Mouse (Mus musculus): ENCODE data around the gene Gpr132. TPM values are rescaled to one million over a fixed set of nuclear protein-coding genes. Genes with fewer than 3 reads are reported as not detected.

The Gpr132 gene
- polyA plus RNA-seq, 1 experiment from 2014 or later, result 0.11 TPM

GRCm38 (mm10) chr12:112874199-112874598, 6.2 kb upstream of the Gpr132 start:
- no peak for DNase-seq (ENCODE audit: low spot score)
- Histone ChIP-seq H3K9me3 (no peaks in the 10 kb centered on the region), H3K27me3 (ENCODE audit: insufficient read depth, poor library complexity, severe bottlenecking) (peaks cover 93% of the 10 kb centered on the region), H3K4me3 (peak overlapping the region; percentile 49), H3K36me3 (no peaks in the 10 kb centered on the region), H3K27ac (peak overlapping the region; percentile 48; the same call in 1 of the 2 replicates), H3K4me1 (peaks cover 49% of the 10 kb centered on the region)
- WGBS, result 15% methylated on average over 22 of the region's 22 CpGs

GRCm38 (mm10) chr12:112873452-112874190, 5.6 kb upstream of the Gpr132 start:
- 20% methylated on average over 18 of the region's 18 CpGs for WGBS
- H3K4me3 ChIP-seq, result peak overlapping the region; percentile 49
- DNase-seq (ENCODE audit: low spot score), result no peak
- H3K36me3 ChIP-seq, result no peaks in the 10 kb centered on the region
- H3K27me3 ChIP-seq (ENCODE audit: insufficient read depth, poor library complexity, severe bottlenecking), result peaks cover 93% of the 10 kb centered on the region
- H3K27ac ChIP-seq, result peak overlapping the region; percentile 48; the same call in 1 of the 2 replicates
- H3K9me3 ChIP-seq, result no peaks in the 10 kb centered on the region
- H3K4me1 ChIP-seq, result peaks cover 51% of the 10 kb centered on the region

DNA sequence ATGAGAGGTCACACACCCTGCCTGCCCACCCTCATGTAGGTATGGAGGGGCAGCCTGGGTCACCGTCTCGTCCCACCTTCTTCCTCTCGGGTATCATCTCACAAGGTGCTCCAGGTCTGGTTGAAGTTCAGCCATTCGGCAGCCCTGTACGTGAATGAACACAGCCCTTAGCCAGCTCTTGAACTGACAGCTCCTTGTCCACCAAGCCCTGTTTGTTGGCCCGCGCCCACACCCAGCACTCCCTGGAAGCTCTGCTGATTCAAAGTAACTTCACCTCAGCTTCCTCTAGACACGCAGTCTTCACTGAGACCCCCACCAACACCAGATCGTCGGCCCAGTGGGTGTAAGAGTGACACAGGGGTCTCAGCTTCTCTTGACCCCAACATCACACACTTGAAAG, 5.0 kb upstream of the Gpr132 start:
- Histone ChIP-seq H3K27me3 (ENCODE audit: insufficient read depth, poor library complexity, severe bottlenecking) (peaks cover 93% of the 10 kb centered on the region), H3K4me3 (no peak overlapping the region), H3K27ac (no peak overlapping the region), H3K4me1 (peaks cover 51% of the 10 kb centered on the region), H3K9me3 (no peaks in the 10 kb centered on the region), H3K36me3 (no peaks in the 10 kb centered on the region)
- DNase-seq (ENCODE audit: low spot score), result no peak
- WGBS, result 80% methylated on average over 10 of the region's 10 CpGs

GRCm38 (mm10) chr12:112871272-112871671, 3.2 kb upstream of the Gpr132 start:
- WGBS, result 79% methylated on average over 2 of the region's 2 CpGs
- Histone ChIP-seq H3K36me3 (no peaks in the 10 kb centered on the region), H3K9me3 (no peaks in the 10 kb centered on the region), H3K27ac (no peak overlapping the region), H3K4me3 (no peak overlapping the region), H3K4me1 (peaks cover 34% of the 10 kb centered on the region), H3K27me3 (ENCODE audit: insufficient read depth, poor library complexity, severe bottlenecking) (peaks cover 81% of the 10 kb centered on the region)
- DNase-seq (ENCODE audit: low spot score), result no peak

DNA sequence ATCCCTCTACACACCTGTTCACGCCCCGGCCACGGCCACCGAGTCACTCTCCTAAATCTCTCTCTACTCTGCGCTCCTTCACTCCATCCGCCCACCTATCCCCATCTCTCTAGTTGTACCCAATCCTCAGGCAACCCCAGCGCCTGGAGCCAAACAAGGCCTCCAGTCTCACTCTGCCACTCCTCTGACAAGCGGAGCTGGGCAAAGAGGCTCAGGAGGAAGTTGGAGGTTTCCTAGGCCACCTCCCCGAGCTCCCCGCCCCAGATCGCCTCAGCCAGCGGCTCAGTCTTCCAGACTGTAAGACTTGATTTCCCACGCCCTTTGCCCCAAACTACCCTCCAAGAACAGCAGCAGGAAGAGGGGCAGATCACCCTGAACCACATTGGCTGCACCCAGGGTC, 2.7 kb upstream of the Gpr132 start:
- peaks cover 29% of the 10 kb centered on the region for H3K4me1 ChIP-seq
- no peak for DNase-seq (ENCODE audit: low spot score)
- peaks cover 76% of the 10 kb centered on the region for H3K27me3 ChIP-seq (ENCODE audit: insufficient read depth, poor library complexity, severe bottlenecking)
- H3K4me3 ChIP-seq, result no peak overlapping the region
- 0 out of 2 replicates have a peak overlapping the region, but pooled peaks have one; percentile 44 for H3K27ac ChIP-seq
- no peaks in the 10 kb centered on the region for H3K9me3 ChIP-seq
- WGBS, result 41% methylated on average over 13 of the region's 13 CpGs
- no peaks in the 10 kb centered on the region for H3K36me3 ChIP-seq

DNA sequence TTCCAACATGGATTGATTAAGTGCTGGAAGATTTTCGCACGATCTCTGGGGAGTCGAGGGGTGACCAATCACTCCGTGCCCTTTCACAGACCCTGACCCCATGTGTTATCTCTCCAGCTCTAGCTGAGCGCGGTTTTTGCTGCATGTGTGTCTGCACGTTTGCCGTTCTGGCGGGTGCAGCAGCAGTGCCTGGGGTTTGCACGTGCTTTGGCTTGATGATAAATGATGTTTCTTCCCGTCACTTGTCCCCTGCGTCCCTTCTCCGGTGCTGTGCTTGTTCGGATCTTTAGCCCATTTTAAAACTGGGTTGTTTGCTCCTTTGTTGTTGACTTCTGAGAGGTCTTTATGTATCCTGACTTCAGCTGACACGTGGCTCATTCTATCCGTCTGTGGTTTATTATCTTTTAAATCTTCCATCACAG, 1.8 kb upstream of the Gpr132 start:
- Histone ChIP-seq H3K4me3 (0 out of 2 replicates have a peak overlapping the region, but pooled peaks have one; percentile 23), H3K4me1 (peaks cover 27% of the 10 kb centered on the region), H3K36me3 (no peaks in the 10 kb centered on the region), H3K27me3 (ENCODE audit: insufficient read depth, poor library complexity, severe bottlenecking) (peaks cover 66% of the 10 kb centered on the region), H3K27ac (peak overlapping the region; percentile 25; the same call in 1 of the 2 replicates), H3K9me3 (no peaks in the 10 kb centered on the region)
- WGBS, result 6% methylated on average over 16 of the region's 16 CpGs
- DNase-seq (ENCODE audit: low spot score), result no peak

DNA sequence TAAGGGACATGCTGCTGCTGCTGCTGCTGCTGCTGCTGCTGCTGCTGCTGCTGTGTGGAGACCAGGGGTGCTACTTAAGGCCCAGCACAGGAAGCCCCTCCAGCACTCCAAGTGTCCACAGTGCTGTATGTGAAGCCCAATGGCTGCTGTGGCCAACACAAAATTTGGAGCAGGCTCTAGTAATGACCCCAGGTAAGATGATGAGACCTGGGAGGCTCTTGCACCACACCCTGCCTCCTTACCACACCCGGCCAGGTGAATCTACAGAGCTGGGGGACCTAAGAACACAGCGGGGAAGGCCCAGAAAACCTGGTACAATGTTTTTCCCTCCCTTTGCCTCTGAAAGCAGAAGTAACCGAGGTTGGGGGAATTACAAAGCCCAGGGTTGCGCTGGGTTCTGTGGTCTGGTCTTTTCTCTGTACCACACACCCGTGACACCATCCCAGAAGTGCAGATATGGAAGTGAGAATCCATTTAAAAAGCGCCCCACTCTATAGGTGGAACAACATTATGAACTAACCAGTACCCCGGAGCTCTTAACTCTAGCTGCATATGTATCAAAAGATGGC, 838 bp downstream of the Gpr132 start:
- 0 out of 2 replicates have a peak overlapping the region, but pooled peaks have one; percentile 3 for H3K27ac ChIP-seq
- H3K27me3 ChIP-seq (ENCODE audit: insufficient read depth, poor library complexity, severe bottlenecking), result peaks cover 40% of the 10 kb centered on the region
- H3K4me1 ChIP-seq, result peaks cover 22% of the 10 kb centered on the region
- no peak for DNase-seq (ENCODE audit: low spot score)
- no peaks in the 10 kb centered on the region for H3K9me3 ChIP-seq
- no peak overlapping the region for H3K4me3 ChIP-seq
- no peaks in the 10 kb centered on the region for H3K36me3 ChIP-seq
- WGBS, result 81% methylated on average over 7 of the region's 7 CpGs

DNA sequence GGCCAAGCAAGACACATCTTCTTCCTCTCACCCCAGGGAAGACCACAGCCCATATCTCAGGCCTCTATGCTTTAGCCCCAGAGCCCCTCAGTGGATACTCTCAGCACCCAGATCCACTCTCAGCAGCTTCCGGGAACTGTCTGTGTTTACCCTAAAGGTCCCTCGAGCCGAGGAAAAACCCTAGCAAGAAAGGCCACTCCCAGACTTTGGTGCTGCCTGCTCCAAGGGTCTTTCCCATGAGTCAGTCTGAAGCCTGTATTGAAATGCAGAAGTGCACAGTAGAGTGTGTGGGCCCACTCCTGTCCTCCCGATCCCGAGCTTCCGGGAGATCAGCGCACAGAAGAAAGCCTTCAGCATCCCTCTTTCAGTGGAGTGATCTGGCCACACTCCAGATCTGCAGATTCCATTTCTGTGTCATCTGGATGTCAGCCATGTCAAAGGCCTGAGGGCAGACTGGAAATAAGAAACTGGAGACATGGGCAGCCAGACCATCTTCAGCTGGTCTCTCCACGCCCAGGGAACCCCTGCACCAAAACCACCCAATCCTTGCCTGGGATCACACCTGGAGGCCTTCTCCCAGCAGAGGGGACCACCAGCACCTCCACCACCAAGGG, 1.5 kb downstream of the Gpr132 start:
- WGBS, result 74% methylated on average over 8 of the region's 8 CpGs
- H3K27me3 ChIP-seq (ENCODE audit: insufficient read depth, poor library complexity, severe bottlenecking), result peaks cover 34% of the 10 kb centered on the region
- peaks cover 28% of the 10 kb centered on the region for H3K4me1 ChIP-seq
- H3K4me3 ChIP-seq, result no peak overlapping the region
- H3K36me3 ChIP-seq, result no peaks in the 10 kb centered on the region
- no peaks in the 10 kb centered on the region for H3K9me3 ChIP-seq
- DNase-seq (ENCODE audit: low spot score), result no peak
- no peak overlapping the region for H3K27ac ChIP-seq

- H3K27me3 ChIP-seq (ENCODE audit: insufficient read depth, poor library complexity, severe bottlenecking), result peaks cover 20% of the 10 kb centered on the region; the same call in 1 of the 2 replicates
- H3K4me3 ChIP-seq, result no peak overlapping the region
- H3K36me3 ChIP-seq, result no peaks in the 10 kb centered on the region
- no peak overlapping the region for H3K27ac ChIP-seq
- peaks cover 21% of the 10 kb centered on the region for H3K4me1 ChIP-seq
- no peak for DNase-seq (ENCODE audit: low spot score)
- 80% methylated on average over 7 of the region's 7 CpGs for WGBS
- no peaks in the 10 kb centered on the region for H3K9me3 ChIP-seq
These were observed 3.2 kb downstream of the Gpr132 start for GRCm38 (mm10) chr12:112864804-112865203.

- no peak overlapping the region for H3K4me3 ChIP-seq
- WGBS, result 60% methylated on average over 9 of the region's 9 CpGs
- no peak overlapping the region for H3K27ac ChIP-seq
- H3K36me3 ChIP-seq, result no peaks in the 10 kb centered on the region
- DNase-seq (ENCODE audit: low spot score), result no peak
- H3K9me3 ChIP-seq, result no peaks in the 10 kb centered on the region
- peaks cover 12% of the 10 kb centered on the region; the same call in 1 of the 2 replicates for H3K4me1 ChIP-seq
- H3K27me3 ChIP-seq (ENCODE audit: insufficient read depth, poor library complexity, severe bottlenecking), result peaks cover under 1% of the 10 kb centered on the region; the same call in 1 of the 2 replicates
These were observed 6.1 kb downstream of the Gpr132 start for GRCm38 (mm10) chr12:112861911-112862321.

DNA sequence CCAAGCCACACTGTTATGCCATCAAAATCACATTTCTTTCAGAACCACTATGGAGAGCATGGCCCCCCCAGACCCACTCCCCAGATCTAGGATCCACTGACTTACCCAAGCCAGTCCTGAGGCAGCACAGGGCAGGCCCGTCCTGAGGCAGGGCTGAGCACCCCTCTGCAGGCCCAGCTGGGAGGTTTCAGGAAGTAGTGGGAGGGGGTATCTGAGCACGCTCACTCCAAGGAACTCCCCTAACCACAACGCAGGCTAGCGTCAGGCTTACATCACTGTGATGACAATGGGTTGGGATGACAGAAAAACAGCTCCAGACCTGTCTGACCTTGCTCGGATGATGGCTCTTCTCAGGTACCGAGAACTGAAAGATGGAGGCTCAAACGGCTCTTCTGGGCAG, 7.3 kb downstream of the Gpr132 start:
- no peak overlapping the region for H3K27ac ChIP-seq
- peaks cover 12% of the 10 kb centered on the region; the same call in 1 of the 2 replicates for H3K4me1 ChIP-seq
- H3K27me3 ChIP-seq (ENCODE audit: insufficient read depth, poor library complexity, severe bottlenecking), result no peaks in the 10 kb centered on the region
- WGBS, result 60% methylated on average over 7 of the region's 7 CpGs
- no peaks in the 10 kb centered on the region for H3K36me3 ChIP-seq
- DNase-seq (ENCODE audit: low spot score), result no peak
- no peak overlapping the region for H3K4me3 ChIP-seq
- H3K9me3 ChIP-seq, result no peaks in the 10 kb centered on the region

DNA sequence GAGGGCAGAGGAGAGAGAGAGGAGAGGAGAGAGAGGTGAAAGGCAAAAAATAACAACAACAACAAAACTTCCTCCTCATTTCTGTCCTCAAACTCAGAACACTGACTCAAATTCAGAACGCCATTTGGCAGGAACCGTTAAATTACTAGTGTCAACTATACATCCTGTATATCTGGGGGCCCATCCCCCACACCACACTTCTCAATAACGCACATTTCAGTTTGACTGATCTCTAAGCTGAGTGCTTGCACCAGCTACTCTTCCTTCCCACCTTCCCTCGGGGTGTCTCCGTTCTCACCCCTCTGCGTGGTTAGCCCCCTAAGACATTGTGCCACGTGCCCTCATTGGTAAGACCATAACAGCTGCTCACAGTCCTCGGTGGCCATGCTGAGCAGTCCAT, 8.1 kb downstream of the Gpr132 start:
- Histone ChIP-seq H3K4me1 (peaks cover 12% of the 10 kb centered on the region; the same call in 1 of the 2 replicates), H3K9me3 (no peaks in the 10 kb centered on the region), H3K27me3 (ENCODE audit: insufficient read depth, poor library complexity, severe bottlenecking) (no peaks in the 10 kb centered on the region), H3K27ac (no peak overlapping the region), H3K36me3 (no peaks in the 10 kb centered on the region), H3K4me3 (no peak overlapping the region)
- WGBS, result 76% methylated on average over 8 of the region's 8 CpGs
- DNase-seq (ENCODE audit: low spot score), result no peak
